In the genomic region with DNA sequence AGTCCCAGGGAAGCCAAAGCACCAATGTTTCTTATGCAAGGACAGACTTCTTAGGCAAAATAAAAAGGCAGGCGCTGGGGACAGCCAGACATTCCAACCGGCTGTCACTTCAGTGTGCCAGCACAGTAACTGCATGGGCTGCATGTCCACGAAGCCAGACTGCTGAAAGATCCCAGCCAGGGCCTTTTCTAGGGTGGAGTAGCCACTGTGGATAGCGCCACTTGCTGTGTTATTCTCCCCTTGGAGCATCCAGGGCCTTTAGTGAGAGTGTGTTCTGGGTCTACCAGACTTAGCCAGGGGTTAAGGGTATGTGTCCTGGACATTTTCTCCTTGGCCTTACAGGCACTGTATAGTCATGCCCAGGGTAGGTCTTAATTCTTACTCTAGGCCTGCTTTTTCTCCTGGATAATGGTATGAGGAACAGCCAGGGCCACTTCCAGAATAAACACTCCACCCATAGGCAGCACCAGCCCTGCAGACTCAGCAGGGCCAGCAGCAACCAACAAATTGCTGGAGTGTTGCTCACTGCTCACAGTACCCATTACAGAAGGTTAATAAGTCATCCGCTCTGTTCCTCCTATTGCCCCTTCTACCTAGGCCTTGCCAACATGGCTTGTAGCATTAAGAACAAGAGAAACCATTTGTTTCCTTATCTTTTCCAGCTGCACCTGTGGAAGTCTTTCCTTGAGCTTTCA, we compare ENCODE assay signal across 8 mouse cellular contexts. TPM values are rescaled to one million over a fixed set of nuclear protein-coding genes. Genes with fewer than 3 reads are reported as not detected.
DNase-seq lines count a peak whose midpoint lies in the region; ATAC-seq and TF ChIP-seq lines count a peak whose summit lies in the region.

No protein-coding gene starts in this region.

- TF ChIP-seq EP300 in ES-Bruce4 (IDR thresholded peaks at IDR 0.05; ENCODE audit: insufficient read depth, low read depth, low read length): no peak
- TF ChIP-seq EP300 in liver, postnatal 0 days (IDR thresholded peaks at IDR 0.05; ENCODE audit: low read depth): no peak
- TF ChIP-seq EP300 in stomach, postnatal 0 days (optimal IDR thresholded peaks at IDR 0.05): no peak

- H3K27me3 ChIP-seq in ES-Bruce4 (ENCODE audit: control insufficient read depth, insufficient read depth, low read length, poor library complexity, severe bottlenecking): no peaks in the 10 kb centered on the region
- no peaks in the 10 kb centered on the region for H3K27me3 ChIP-seq in embryonic facial prominence, embryonic 12.5 days
- no peaks in the 10 kb centered on the region for H3K27me3 ChIP-seq in liver, postnatal 0 days (ENCODE audit: insufficient read depth, low read length)
- H3K27me3 ChIP-seq in stomach, postnatal 0 days (ENCODE audit: control insufficient read depth, insufficient read depth, low read length): no peaks in the 10 kb centered on the region

- no peak for ATAC-seq in embryonic facial prominence, embryonic 12.5 days (ENCODE audit: insufficient number of reproducible peaks, insufficient read depth, low FRiP score, low TSS enrichment)
- no peak for ATAC-seq in liver, postnatal 0 days
- ATAC-seq in stomach, postnatal 0 days (ENCODE audit: low FRiP score, low TSS enrichment): peak; percentile 30

- H3K36me3 ChIP-seq in ES-Bruce4 (ENCODE audit: control insufficient read depth, insufficient read depth, low read length, poor library complexity, severe bottlenecking): no peaks in the 10 kb centered on the region
- peaks cover 8% of the 10 kb centered on the region for H3K36me3 ChIP-seq in embryonic facial prominence, embryonic 12.5 days
- no peaks in the 10 kb centered on the region for H3K36me3 ChIP-seq in liver, postnatal 0 days (replicated peaks; ENCODE audit: insufficient read depth, low read length)
- H3K36me3 ChIP-seq in stomach, postnatal 0 days (ENCODE audit: control insufficient read depth, insufficient read depth, low read length): no peaks in the 10 kb centered on the region

- no peak for TF ChIP-seq CTCF in ES-Bruce4 (IDR thresholded peaks at IDR 0.05; ENCODE audit: low read depth, low read length)
- TF ChIP-seq CTCF in liver, postnatal 0 days (IDR thresholded peaks at IDR 0.05; ENCODE audit: low read depth): no peak
- TF ChIP-seq CTCF in stomach, postnatal 0 days (IDR thresholded peaks at IDR 0.05; ENCODE audit: low read depth): no peak

- peak overlapping the region; percentile 47 for H3K9ac ChIP-seq in ES-Bruce4 (ENCODE audit: low read depth, poor library complexity, severe bottlenecking)
- H3K9ac ChIP-seq in embryonic facial prominence, embryonic 12.5 days: 0 out of 2 replicates have a peak overlapping the region, but pooled peaks have one; percentile 52
- H3K9ac ChIP-seq in liver, postnatal 0 days (replicated peaks): peak overlapping the region; percentile 58; the same call in 1 of the 2 replicates
- H3K9ac ChIP-seq in stomach, postnatal 0 days (ENCODE audit: low read length): no peak overlapping the region

- peak overlapping the region; percentile 95 for H3K27ac ChIP-seq in ES-Bruce4 (ENCODE audit: insufficient read depth, low read length)
- peak overlapping the region; percentile 90 for H3K27ac ChIP-seq in embryonic facial prominence, embryonic 12.5 days
- H3K27ac ChIP-seq in liver, postnatal 0 days (ENCODE audit: low read depth): peak overlapping the region; percentile 64; the same call in 1 of the 2 replicates
- peak overlapping the region; percentile 93 for H3K27ac ChIP-seq in stomach, postnatal 0 days (replicated peaks)

- 56% methylated on average over 5 of the region's 5 CpGs for WGBS in embryonic facial prominence, embryonic 12.5 days
- WGBS in liver, postnatal 0 days (ENCODE audit: insufficient replicate concordance): 64% methylated on average over 5 of the region's 5 CpGs
- 44% methylated on average over 5 of the region's 5 CpGs for WGBS in stomach, postnatal 0 days

- peak; percentile 27 for DNase-seq in induced T-regulatory cell, adult 2 months (ENCODE audit: low read depth)
- no peak for DNase-seq in liver, postnatal 0 days
- DNase-seq in stomach, postnatal 0 days (ENCODE audit: low spot score): peak; percentile 55
- DNase-seq in layer of hippocampus, postnatal 10 days (ENCODE audit: low spot score in 2 of 2): no peak
- DNase-seq in left cerebral cortex, adult 18-20 months (ENCODE audit: low spot score in 2 of 2): no peak
- no peak for DNase-seq in adrenal gland, adult 18-20 months (ENCODE audit: low spot score in 2 of 2)

- H3K4me3 ChIP-seq in ES-Bruce4 (ENCODE audit: low read depth, low read length): no peak overlapping the region
- H3K4me3 ChIP-seq in embryonic facial prominence, embryonic 12.5 days: no peak overlapping the region
- H3K4me3 ChIP-seq in liver, postnatal 0 days (ENCODE audit: low read depth, low read length): no peak overlapping the region
- no peak overlapping the region for H3K4me3 ChIP-seq in stomach, postnatal 0 days (ENCODE audit: low read depth, low read length)

- peaks cover 7% of the 10 kb centered on the region for H3K4me1 ChIP-seq in ES-Bruce4 (ENCODE audit: control insufficient read depth, insufficient read depth, low read length)
- H3K4me1 ChIP-seq in embryonic facial prominence, embryonic 12.5 days: peaks cover 21% of the 10 kb centered on the region
- peaks cover 24% of the 10 kb centered on the region for H3K4me1 ChIP-seq in liver, postnatal 0 days (ENCODE audit: insufficient read depth)
- peaks cover 3% of the 10 kb centered on the region for H3K4me1 ChIP-seq in stomach, postnatal 0 days (replicated peaks; ENCODE audit: control insufficient read depth, insufficient read depth)

- no peaks in the 10 kb centered on the region for H3K9me3 ChIP-seq in ES-Bruce4 (replicated peaks; ENCODE audit: control insufficient read depth, insufficient read depth, low read length, poor library complexity, severe bottlenecking)
- no peaks in the 10 kb centered on the region for H3K9me3 ChIP-seq in embryonic facial prominence, embryonic 12.5 days
- no peaks in the 10 kb centered on the region for H3K9me3 ChIP-seq in liver, postnatal 0 days (ENCODE audit: low read length)
- no peaks in the 10 kb centered on the region for H3K9me3 ChIP-seq in stomach, postnatal 0 days (ENCODE audit: control insufficient read depth, low read length)

- H3K4me2 ChIP-seq in embryonic facial prominence, embryonic 12.5 days (replicated peaks): no peak overlapping the region
- 0 out of 2 replicates have a peak overlapping the region, but pooled peaks have one; percentile 74 for H3K4me2 ChIP-seq in liver, postnatal 0 days (ENCODE audit: low read depth, low read length)
- H3K4me2 ChIP-seq in stomach, postnatal 0 days (replicated peaks; ENCODE audit: low read depth): no peak overlapping the region

- no peak for TF ChIP-seq POLR2A in ES-Bruce4 (IDR thresholded peaks at IDR 0.05; ENCODE audit: insufficient read depth, low read length)

RNA-seq across cellular contexts. Expression of a gene that starts 6.8 kb away (rescaled TPM):
- 31.2 and 34.8 TPM in 2 replicates for polyA plus RNA-seq in ES-Bruce4 (2011; ENCODE audit: insufficient read depth, insufficient read length, low read depth, missing spikeins)
- polyA plus RNA-seq in embryonic facial prominence, embryonic 12.5 days (2016; fragmentation: Nextera tagmentation; extraction: Ambion mirVana): 33.0 and 33.4 TPM in 2 replicates
- polyA plus RNA-seq in liver, postnatal 0 days (2015; fragmentation: Nextera tagmentation; extraction: Ambion mirVana): 1.7 and 1.9 TPM in 2 replicates
- polyA plus RNA-seq in stomach, postnatal 0 days (2015; fragmentation: Nextera tagmentation; extraction: Ambion mirVana): 11.6 and 11.7 TPM in 2 replicates
- 10 to 100 TPM; 23.8 to 26.5 TPM for total RNA-seq in layer of hippocampus, postnatal 10 days (2021)
- 10 to 100 TPM; 12.4 to 16.6 TPM for total RNA-seq in left cerebral cortex, adult 18-20 months (2021)
- total RNA-seq in adrenal gland, adult 18-20 months (2021): 10 to 100 TPM; 11.3 to 11.5 TPM

RNA-seq across cellular contexts. Expression of a gene that starts 28.0 kb away (rescaled TPM):
- polyA plus RNA-seq in ES-Bruce4 (2011; ENCODE audit: insufficient read depth, insufficient read length, low read depth, missing spikeins): 19.3 and 21.2 TPM in 2 replicates
- 27.8 and 31.5 TPM in 2 replicates for polyA plus RNA-seq in embryonic facial prominence, embryonic 12.5 days (2016; fragmentation: Nextera tagmentation; extraction: Ambion mirVana)
- polyA plus RNA-seq in liver, postnatal 0 days (2015; fragmentation: Nextera tagmentation; extraction: Ambion mirVana): 3.9 and 5.6 TPM in 2 replicates
- polyA plus RNA-seq in stomach, postnatal 0 days (2015; fragmentation: Nextera tagmentation; extraction: Ambion mirVana): 8.9 and 10.6 TPM in 2 replicates
- total RNA-seq in layer of hippocampus, postnatal 10 days (2021): 1 to 10 TPM; 4.2 to 4.3 TPM
- 1 to 10 TPM; 3.5 to 3.6 TPM for total RNA-seq in left cerebral cortex, adult 18-20 months (2021)
- total RNA-seq in adrenal gland, adult 18-20 months (2021): 1 to 10 TPM; 5.1 to 5.7 TPM

RNA-seq across cellular contexts. Expression of a gene that starts 37.1 kb away (rescaled TPM):
- polyA plus RNA-seq in ES-Bruce4 (2011; ENCODE audit: insufficient read depth, insufficient read length, low read depth, missing spikeins): 34.8 and 39.5 TPM in 2 replicates
- polyA plus RNA-seq in embryonic facial prominence, embryonic 12.5 days (2016; fragmentation: Nextera tagmentation; extraction: Ambion mirVana): 96.4 and 104 TPM in 2 replicates
- polyA plus RNA-seq in liver, postnatal 0 days (2015; fragmentation: Nextera tagmentation; extraction: Ambion mirVana): 59.7 and 66.3 TPM in 2 replicates
- polyA plus RNA-seq in stomach, postnatal 0 days (2015; fragmentation: Nextera tagmentation; extraction: Ambion mirVana): 65.4 and 71.9 TPM in 2 replicates
- total RNA-seq in layer of hippocampus, postnatal 10 days (2021): 10 to 100 TPM; 71.0 to 77.1 TPM
- 10 to 100 TPM; 72.1 to 86.6 TPM for total RNA-seq in left cerebral cortex, adult 18-20 months (2021)
- 100 to 1,000 TPM; 117 to 118 TPM for total RNA-seq in adrenal gland, adult 18-20 months (2021)

RNA-seq across cellular contexts. Expression of a gene that starts 46.0 kb away (rescaled TPM):
- 30.0 and 33.6 TPM in 2 replicates for polyA plus RNA-seq in ES-Bruce4 (2011; ENCODE audit: insufficient read depth, insufficient read length, low read depth, missing spikeins)
- 29.5 and 31.9 TPM in 2 replicates for polyA plus RNA-seq in embryonic facial prominence, embryonic 12.5 days (2016; fragmentation: Nextera tagmentation; extraction: Ambion mirVana)
- polyA plus RNA-seq in liver, postnatal 0 days (2015; fragmentation: Nextera tagmentation; extraction: Ambion mirVana): 1.00 and 3.0 TPM in 2 replicates
- 2.8 and 3.1 TPM in 2 replicates for polyA plus RNA-seq in stomach, postnatal 0 days (2015; fragmentation: Nextera tagmentation; extraction: Ambion mirVana)
- 10 to 100 TPM; 25.4 to 25.7 TPM for total RNA-seq in layer of hippocampus, postnatal 10 days (2021)
- total RNA-seq in left cerebral cortex, adult 18-20 months (2021): 1 to 10 TPM; 3.0 to 4.1 TPM
- total RNA-seq in adrenal gland, adult 18-20 months (2021): 1 to 10 TPM; 7.3 to 8.3 TPM

RNA-seq across cellular contexts. Expression of a gene that starts 52.1 kb away (rescaled TPM):
- polyA plus RNA-seq in ES-Bruce4 (2011; ENCODE audit: insufficient read depth, insufficient read length, low read depth, missing spikeins): 6.2 and 7.9 TPM in 2 replicates
- polyA plus RNA-seq in embryonic facial prominence, embryonic 12.5 days (2016; fragmentation: Nextera tagmentation; extraction: Ambion mirVana): 23.4 and 24.1 TPM in 2 replicates
- polyA plus RNA-seq in liver, postnatal 0 days (2015; fragmentation: Nextera tagmentation; extraction: Ambion mirVana): 1.6 and 1.9 TPM in 2 replicates
- polyA plus RNA-seq in stomach, postnatal 0 days (2015; fragmentation: Nextera tagmentation; extraction: Ambion mirVana): 8.8 and 9.6 TPM in 2 replicates
- total RNA-seq in layer of hippocampus, postnatal 10 days (2021): 1 to 10 TPM; 5.1 to 5.7 TPM
- 10 to 100 TPM; 11.5 to 11.6 TPM for total RNA-seq in left cerebral cortex, adult 18-20 months (2021)
- total RNA-seq in adrenal gland, adult 18-20 months (2021): 10 to 100 TPM; 10.0 to 15.3 TPM

Comparison
In these comparisons a context has a peak if more than half of its experiments do, and no peak if none do; other contexts are left out.
1. DNase-seq: peak in induced T-regulatory cell, adult 2 months (single experiment) and stomach, postnatal 0 days (single experiment); none in liver, postnatal 0 days (single experiment), layer of hippocampus, postnatal 10 days (0 of 2), left cerebral cortex, adult 18-20 months (0 of 2) and adrenal gland, adult 18-20 months (0 of 2).
2. Peak in every context shown above with its lines, with median percentiles within 50 percentile points of each other: H3K27ac ChIP-seq.